Mouse (Mus musculus) CD4-positive, CD25-positive, alpha-beta regulatory T cell, adult 4 months (primary cell): ENCODE measurements around the gene Uxs1. TPM values are rescaled to one million over a fixed set of nuclear protein-coding genes. Genes with fewer than 3 reads are reported as not detected.

Experiments used
- ATAC-seq: one replicate; pipeline ENCODE4 v1.8.0; 2017
- polyA plus RNA-seq, 2 experiments: library from polyadenylated mRNA; unstranded; fragments of 100-300 nt; shearing (Covaris generic); gene quantifications; one replicate each; pipeline ENCODE4 v1.2.1; 2017

Uxs1 gene
- polyA plus RNA-seq, 2 experiments from 2014 or later: 11.3 to 14.0 TPM

DNA sequence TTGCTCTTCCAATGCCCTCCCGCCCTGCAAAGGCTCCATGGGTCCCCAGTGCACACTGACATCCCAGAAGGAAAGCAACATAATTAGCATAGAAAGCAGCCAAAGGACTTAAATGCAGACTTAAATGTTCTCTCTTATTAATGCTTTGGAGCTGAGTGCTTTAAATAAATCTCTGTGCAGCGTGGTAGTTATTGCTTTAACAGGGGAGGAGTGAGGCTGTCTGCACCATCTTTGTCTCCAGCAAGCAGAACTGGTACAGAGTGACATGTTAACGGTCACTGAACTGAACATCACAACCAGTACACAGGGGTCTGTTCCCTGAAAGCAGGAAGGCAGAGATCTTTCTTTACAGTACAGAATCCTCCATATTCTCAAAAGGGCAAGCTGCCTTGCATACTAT, 29.6 kb downstream of the Uxs1 start:
- ATAC-seq: no peak

DNA sequence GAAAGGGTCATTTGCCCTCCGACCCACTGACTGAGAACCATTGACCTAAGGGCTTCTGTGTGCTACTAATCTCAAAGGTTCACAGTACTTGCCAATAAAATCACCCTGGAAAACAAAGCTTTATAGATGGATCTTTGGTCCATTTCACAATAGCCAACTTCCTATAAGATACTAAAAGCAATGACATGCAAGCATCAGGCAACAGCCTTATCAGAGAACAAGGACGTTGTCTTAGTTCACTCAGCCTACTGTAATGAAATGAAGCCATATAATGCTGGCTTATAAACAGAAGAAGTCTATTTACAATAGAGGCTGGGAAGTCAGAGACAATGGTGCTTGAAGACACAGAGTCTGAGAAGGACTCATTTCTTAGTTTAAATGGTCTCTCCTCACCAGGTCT, 37.8 kb downstream of the Uxs1 start:
- no peak for ATAC-seq

GRCm38 (mm10) chr1:43786711-43787110, 40.9 kb downstream of the Uxs1 start:
- no peak for ATAC-seq

- no peak for ATAC-seq
Measured at GRCm38 (mm10) chr1:43785316-43785715, 42.3 kb downstream of the Uxs1 start.

DNA sequence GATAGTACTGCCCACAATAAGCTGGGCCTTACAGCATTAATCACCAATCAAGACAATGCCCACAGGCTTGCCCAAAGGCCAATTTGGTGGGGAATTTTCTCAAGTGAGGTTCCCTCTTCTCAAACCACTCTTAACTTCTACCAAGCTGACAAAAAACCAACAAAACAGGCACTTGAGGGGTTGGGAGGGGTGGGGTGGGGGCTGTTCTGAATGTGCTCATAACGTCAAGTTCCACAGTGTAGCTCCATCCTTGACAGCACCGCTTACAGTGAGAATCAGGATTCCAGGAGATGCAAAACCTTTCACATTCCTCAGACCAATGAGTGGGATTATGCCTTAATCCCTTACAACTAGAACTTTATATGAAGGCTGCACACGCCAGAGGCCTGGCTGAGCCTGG, 44.4 kb downstream of the Uxs1 start:
- ATAC-seq: no peak

GRCm38 (mm10) chr1:43782680-43783079, 44.9 kb downstream of the Uxs1 start:
- ATAC-seq: no peak

DNA sequence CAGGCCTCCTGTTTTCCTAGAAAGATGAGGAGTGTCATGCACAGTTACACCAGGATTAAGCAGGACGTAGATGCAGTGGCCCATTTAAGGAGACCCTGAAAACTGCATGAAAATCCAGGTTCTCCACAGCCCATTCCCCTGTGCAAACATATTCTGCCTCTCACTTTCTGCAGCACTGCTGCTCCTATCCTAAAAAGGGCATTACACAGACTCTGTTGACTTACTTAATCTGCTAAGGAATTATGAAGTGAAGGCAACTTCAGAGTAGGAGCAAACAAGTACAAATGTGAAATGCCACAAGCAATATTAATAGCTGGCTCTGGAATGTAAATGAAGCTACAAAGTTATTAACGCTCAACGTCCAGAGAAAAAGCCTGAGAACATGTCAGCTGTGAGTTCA, 45.9 kb downstream of the Uxs1 start:
- ATAC-seq: no peak

GRCm38 (mm10) chr1:43781195-43781594, 46.4 kb downstream of the Uxs1 start:
- no peak for ATAC-seq

GRCm38 (mm10) chr1:43776106-43776505, 51.5 kb downstream of the Uxs1 start:
- ATAC-seq: no peak

- ATAC-seq: no peak
Measured at GRCm38 (mm10) chr1:43774126-43774525, 53.5 kb downstream of the Uxs1 start.

DNA sequence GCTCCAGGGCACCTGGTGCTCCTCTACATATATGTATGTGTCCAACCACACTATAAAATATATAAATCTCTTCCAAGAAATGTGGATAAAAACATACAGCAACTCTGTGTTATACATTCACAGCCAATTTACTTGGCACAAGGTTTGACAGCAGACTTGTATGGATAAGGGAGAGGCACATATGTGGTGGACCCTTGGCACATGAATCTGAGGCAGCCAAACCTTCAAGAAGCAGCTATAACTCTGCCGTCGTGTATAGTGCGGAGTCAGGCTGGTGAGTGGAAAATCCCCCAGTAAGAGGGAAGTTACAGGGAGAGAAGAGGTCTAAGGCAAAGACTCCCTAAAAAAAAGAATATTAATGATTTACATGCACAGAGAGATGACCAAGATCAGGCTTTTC, 54.9 kb downstream of the Uxs1 start:
- no peak for ATAC-seq

DNA sequence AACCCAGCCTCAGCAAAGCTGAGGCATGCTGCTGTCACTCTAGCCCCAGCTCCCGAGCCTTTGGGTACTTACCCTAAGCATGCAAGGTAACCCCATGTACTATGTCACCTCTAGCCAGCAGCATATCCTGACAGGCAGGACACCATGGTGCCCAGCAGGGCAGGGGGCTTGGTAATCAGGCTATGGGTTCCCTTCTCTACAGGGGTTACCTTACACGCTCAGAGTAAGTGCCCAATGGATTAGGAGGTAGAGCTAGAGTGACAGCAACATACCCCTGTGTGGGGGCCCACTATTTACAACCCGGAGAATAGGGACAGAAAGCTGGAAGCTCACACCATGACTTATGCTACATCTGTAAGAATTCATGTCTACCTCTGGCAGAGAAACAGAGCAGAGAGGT, 57.6 kb downstream of the Uxs1 start:
- ATAC-seq: no peak

- no peak for ATAC-seq
Measured at GRCm38 (mm10) chr1:43769348-43769747, 58.3 kb downstream of the Uxs1 start.

GRCm38 (mm10) chr1:43768385-43768990, 59.1 kb downstream of the Uxs1 start:
- ATAC-seq: peak; percentile 80

DNA sequence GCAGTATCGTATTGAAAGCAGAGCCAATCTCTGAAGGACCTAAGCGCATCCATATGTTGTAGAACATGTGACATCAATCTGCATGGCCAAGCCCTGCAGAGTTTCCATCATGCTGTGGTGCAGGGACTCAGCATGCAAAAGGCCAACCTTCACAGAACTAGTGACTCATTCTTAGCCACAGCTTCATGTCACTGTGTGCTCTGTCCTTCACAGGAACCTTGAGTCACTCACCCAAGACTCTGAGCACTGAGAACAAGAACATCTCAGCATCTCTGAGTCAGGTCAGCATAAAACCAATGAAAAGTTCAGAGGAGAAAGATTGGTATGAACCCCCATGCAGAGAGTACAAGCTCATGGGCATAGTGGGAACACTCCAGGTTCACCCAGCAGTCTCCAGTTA, 61.3 kb downstream of the Uxs1 start:
- ATAC-seq: no peak

DNA sequence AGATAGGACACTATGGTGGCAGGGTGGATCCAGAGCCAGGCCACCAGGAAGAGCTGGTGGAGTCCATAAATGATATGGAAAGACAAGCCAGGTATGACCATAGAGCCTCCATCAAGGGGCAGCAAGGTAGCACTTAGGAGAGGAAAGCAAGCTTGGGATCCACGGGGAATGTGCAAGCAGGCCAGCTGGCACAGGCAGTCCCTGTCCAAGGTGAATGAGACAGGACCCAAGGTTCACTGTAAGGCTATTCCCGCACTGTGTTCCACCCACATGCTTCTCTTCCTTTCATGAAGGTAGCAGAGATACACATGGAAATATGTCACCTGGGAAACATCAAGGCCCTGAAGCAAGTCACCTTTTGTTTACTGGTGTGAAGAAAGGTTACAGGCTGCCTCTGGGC, 63.1 kb downstream of the Uxs1 start:
- no peak for ATAC-seq

GRCm38 (mm10) chr1:43760085-43760484, 67.5 kb downstream of the Uxs1 start:
- peak; percentile 61 for ATAC-seq

DNA sequence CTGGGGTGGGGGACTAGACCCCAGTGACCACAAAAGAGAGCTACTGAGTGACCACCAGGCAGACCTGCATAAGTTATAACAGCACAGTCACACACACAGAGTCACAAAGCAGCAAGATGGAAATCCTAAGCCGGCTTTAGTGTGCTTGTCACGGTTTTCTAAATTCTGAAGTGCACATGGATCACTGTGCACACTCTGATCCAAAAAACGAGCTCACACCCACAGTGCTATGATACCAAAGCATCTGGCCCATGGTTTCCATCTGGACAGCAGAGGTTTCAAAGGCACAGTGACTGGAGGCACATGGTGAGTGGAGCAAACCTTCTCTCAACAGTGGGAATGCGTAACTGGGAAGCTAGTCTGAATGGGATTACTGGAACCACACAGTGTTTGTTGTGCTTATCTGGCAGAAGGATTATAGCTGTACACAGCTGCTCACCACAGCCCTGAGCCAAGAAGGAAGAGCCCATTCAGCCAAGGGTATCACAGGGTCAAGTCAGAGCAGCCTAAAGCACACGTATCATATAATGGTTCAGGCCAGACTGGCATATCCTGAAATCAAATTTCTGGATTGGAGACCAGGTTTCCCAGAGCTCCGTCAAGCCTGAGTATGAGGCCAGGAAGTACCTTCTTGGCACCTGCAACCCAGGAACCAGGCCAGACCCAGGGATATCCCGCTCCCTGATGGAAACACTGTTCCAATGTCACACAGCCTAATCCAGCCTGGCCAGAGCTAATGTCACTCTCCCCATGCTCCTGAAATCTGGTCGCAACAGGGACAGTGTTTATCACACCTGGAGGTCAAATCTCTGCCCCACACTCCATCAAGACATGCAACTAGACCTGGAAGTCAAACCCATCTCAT, 72.9 kb downstream of the Uxs1 start:
- no peak for ATAC-seq

DNA sequence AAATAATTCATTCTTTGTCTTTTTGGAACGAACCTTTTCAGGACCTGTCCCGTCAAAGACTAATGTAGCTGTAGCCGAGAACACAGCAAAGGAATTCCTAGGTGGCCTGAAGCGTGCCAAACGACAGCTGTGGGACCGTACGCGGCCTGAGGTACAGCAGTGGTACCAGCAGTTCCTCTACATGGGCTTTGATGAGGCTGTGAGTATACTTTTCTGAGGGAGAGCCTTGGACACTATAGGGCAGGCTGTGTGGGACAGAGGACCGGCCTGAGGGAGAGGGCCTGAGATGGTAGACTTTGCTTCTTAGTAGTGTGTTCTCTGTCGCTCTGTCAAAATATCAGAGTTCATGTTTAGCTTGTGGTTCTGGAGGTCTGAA, 89.1 kb downstream of the Uxs1 start:
- no peak for ATAC-seq

DNA sequence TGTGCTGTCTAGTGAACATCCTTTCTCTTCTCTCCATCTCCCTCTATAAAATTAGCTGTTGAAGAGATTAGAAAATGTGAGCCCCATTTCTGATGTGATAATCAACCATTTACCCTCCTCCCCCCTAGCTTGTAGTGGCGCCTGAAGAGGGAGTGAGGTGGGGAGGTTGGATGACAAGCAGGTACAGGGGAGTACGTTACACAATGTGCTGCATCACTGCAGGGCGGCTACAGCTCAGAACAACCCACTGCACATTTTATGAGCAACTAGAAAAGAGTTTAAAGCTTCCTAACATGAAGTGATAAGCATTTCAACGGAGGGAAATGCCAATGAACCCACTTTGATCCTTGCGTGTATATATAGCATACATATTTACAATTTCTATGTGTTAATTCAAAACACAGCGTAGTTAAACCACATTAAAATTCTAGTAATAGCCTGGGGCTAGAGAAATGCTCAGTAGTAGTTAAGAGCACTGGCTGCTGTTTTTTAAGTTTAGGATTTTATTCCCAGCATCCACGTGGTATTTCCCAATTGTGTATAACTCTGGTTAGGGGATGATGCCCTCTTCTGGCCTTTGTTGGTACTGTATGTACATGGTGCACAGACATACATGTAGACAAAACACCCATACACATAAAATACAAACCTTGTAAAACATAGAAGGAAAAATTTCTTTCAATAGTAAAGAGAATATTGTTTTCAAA, 89.6 kb downstream of the Uxs1 start:
- no peak for ATAC-seq

GRCm38 (mm10) chr1:43732657-43733056, 94.9 kb downstream of the Uxs1 start:
- no peak for ATAC-seq

DNA sequence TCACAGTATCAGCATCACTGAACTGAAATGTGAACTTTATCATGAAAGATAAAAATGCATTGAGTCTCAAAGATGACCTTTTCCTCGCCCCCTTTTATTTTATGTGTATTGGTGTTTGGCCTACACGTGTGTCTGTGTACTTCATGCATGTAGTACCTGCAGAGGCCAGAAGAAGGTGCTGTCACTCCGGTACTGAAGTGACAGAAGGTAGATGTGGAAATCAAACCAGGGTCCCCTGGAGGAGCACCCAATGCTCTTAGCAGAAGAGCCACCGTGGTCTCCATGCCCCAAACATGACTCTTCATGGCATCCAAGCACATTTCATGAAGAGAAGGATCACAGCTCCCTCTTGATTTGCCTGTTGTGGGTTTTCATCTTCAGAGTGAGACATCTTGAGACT, 95.5 kb downstream of the Uxs1 start:
- no peak for ATAC-seq

- no peak for ATAC-seq
Measured at GRCm38 (mm10) chr1:43730491-43730924, 97.1 kb downstream of the Uxs1 start, which contains the start of gene 1500015O10Rik. Gene 1500015O10Rik (plus strand): TSS chr1:43730602.

DNA sequence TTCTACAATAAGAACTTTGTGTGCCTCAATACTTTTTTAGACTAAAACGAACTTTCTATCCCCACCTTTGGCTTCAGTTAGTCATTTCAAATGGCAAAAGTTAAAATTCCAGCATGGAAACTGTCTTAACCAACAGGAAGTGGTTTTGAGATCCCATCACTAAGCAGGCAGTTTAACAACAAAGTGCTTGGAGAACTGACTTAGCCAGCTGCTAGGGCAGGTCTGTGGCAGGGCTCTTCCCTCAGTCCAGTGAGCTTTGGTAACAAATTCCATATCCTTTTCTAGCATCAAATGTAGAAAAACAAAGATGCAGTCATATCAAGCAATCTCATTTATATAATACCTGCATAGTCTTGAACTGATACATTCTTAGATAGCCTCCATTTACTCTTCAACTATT, 105.1 kb downstream of the Uxs1 start:
- ATAC-seq: no peak
